ENCODE assay signal across 22 mouse cellular contexts in the genomic region with DNA sequence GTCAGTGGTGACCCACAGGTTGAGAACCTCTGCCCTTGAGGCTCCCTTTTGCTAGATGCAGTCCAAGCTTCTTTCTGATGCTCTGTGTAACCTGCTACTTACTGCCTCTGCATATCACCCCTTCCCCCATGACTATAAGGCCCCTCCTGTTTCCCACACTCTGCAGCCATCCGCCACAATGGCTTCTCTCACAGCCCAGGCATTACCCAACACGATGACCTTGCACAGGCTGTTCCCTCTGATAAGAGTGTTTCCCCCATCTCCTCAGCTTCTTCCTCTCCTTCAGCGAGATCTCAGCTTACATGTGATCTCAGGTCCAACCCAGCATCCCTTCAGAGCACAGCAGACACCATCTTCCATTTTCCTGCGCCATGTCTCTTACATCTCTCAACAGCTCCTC. TPM values are rescaled to one million over a fixed set of nuclear protein-coding genes. Genes with fewer than 3 reads are reported as not detected.
"Had no signal": no experiment of that assay in that cellular context is flagged by ENCODE, and none has a peak within 500 bp of the region (broad histone marks: within the 10 kb centered on the region; RNA-seq: fewer than 3 reads in every experiment).

No protein-coding gene starts in this region.

- H3K4me1 ChIP-seq: neural tube, embryonic 13.5 days; neural tube, embryonic 15.5 days had no signal

- H3K36me3 ChIP-seq: midbrain, embryonic 12.5 days; neural tube, embryonic 13.5 days; neural tube, embryonic 15.5 days had no signal

- H3K27ac ChIP-seq: liver, embryonic 14.5 days; midbrain, embryonic 10.5 days; midbrain, embryonic 12.5 days; neural tube, embryonic 13.5 days; neural tube, embryonic 15.5 days had no signal

- H3K4me2 ChIP-seq: lung, embryonic 14.5 days; midbrain, embryonic 12.5 days; neural tube, embryonic 13.5 days; neural tube, embryonic 15.5 days had no signal

- H3K27me3 ChIP-seq: midbrain, embryonic 12.5 days; neural tube, embryonic 13.5 days; neural tube, embryonic 15.5 days had no signal

- H3K4me3 ChIP-seq: midbrain, embryonic 10.5 days; midbrain, embryonic 12.5 days; myocyte; neural tube, embryonic 13.5 days; neural tube, embryonic 15.5 days had no signal

- DNase-seq: lung, adult 18-20 months; lung, embryonic 14.5 days; lung, postnatal 10 days; lung, postnatal 4 days; midbrain, embryonic 14.5 days; retina, postnatal 1 day; right cerebral cortex, adult 18-20 months; right cerebral cortex, postnatal 25 days; right cerebral cortex, postnatal 4 days; spleen, adult 18-20 months; thymus, adult 18-20 months; thymus, postnatal 14 days; thymus, postnatal 36 days had no signal

- H3K9me3 ChIP-seq: midbrain, embryonic 10.5 days; midbrain, embryonic 12.5 days; neural tube, embryonic 13.5 days; neural tube, embryonic 15.5 days had no signal

- H3K9ac ChIP-seq: liver, embryonic 14.5 days; lung, embryonic 14.5 days; midbrain, embryonic 12.5 days; neural tube, embryonic 13.5 days; neural tube, embryonic 15.5 days had no signal

RNA-seq across cellular contexts. Expression of a gene that starts 12.9 kb away (rescaled TPM):
- total RNA-seq: megakaryocyte-erythroid progenitor cell, adult 5-6 weeks had no signal
- polyA plus RNA-seq: liver, embryonic 14.5 days; liver, embryonic 16.5 days; lung, embryonic 14.5 days; myocyte; thymus, postnatal 0 days had no signal
